Mouse (Mus musculus) olfactory bulb, adult 2 months (tissue): ENCODE results near the gene Ptpn11. TPM values are rescaled to one million over a fixed set of nuclear protein-coding genes. Genes with fewer than 3 reads are reported as not detected.

Experiments
- H3K27ac ChIP-seq: fragments of 200-500 bp; 2 replicates; pipeline ENCODE4 v1.5.1; 2012; ENCODE audit warnings: low read depth, low read length; ENCODE audit not compliant: insufficient read depth
- H3K4me1 ChIP-seq: fragments of 200-500 bp; 2 replicates; pipeline ENCODE4 v1.6.1; 2012; ENCODE audit warnings: low read length; ENCODE audit not compliant: control insufficient read depth, insufficient read depth
- H3K4me3 ChIP-seq: fragments of 200-500 bp; 2 replicates; pipeline ENCODE4 v1.5.1; 2012; ENCODE audit warnings: mild to moderate bottlenecking, low read depth, low read length, moderate library complexity; ENCODE audit not compliant: insufficient read depth
- CTCF ChIP-seq: fragments of 200-500 bp; IDR thresholded peaks from 2 replicates; pipeline ENCODE4 v1.5.1; 2012; ENCODE audit warnings: low read depth, mild to moderate bottlenecking, low read length, moderate library complexity; ENCODE audit not compliant: insufficient read depth
- POLR2A ChIP-seq: fragments of 200-500 bp; IDR thresholded peaks from 2 replicates; pipeline ENCODE4 v1.6.1; 2012; ENCODE audit warnings: mild to moderate bottlenecking, low read depth, low read length, moderate library complexity; ENCODE audit not compliant: insufficient read depth
- WGBS: fragments of 180-500 bp; shearing (Covaris S2); methylation state at CpG from one replicate; pipeline ENCODE4 v1.1.7; 2018; 5-methylcytosine and 5-hydroxymethylcytosine counted together
- polyA plus RNA-seq: library from polyadenylated mRNA; stranded (reverse); fragments of >200 nt; gene quantifications from 2 replicates; pipeline ENCODE4 v1.2.4, GENCODE M21; 2012; ENCODE audit warnings: low replicate concordance; ENCODE audit not compliant: missing spikeins, insufficient read depth, insufficient read length

The Ptpn11 gene
- polyA plus RNA-seq, 1 experiment, result not detected

DNA sequence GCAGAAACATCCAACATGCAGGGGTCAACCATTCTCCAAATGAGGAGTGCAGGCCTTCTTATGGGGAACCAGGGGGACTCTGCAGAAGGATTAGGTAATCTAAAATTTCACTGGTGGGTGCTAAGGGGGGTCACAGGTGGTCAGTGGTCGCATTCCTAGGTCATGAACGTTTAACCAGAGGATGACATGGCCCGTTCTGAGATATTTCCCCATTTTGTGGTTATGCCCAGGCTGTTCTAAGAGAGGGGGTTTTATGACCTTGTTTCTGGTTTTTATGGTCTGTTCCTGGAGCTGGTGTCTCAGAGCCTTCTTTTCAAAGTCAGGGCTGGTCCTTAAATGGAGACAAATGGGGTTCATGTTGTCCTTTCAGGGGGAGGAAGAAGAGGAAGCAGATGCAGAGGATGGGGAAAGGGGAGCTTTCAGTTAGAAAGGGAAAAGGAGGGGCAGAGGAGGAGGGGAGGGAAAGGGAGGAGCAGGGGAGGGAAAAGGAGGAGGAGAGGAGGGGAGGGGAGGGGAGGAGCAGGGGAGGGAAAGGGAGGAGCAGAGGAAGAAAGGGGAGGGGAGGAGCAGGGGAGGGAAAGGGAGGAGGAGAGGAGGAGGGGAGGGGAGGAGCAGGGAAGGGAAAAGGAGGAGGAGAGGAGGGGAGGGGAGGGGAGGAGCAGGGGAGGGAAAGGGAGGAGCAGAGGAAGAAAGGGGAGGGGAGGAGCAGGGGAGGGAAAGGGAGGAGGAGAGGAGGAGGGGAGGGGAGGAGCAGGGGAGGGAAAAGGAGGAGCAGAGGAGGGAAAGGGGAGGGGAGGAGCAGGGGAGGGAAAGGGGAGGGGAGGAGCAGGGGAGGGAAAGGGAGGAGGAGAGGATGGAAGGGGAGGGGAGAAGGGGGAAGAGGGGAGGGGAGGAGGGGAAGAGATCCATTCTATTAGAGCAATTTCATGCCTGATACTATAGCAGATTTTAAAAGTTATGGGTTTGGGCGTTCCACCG is 66.7 kb downstream of the Ptpn11 start:
- no peaks in the 10 kb centered on the region for H3K4me1 ChIP-seq
- H3K4me3 ChIP-seq, result no peak overlapping the region
- TF ChIP-seq CTCF, result no peak
- no peak for TF ChIP-seq POLR2A
- H3K27ac ChIP-seq, result no peak overlapping the region
- whole genome bisulfite sequencing, result 84% methylated on average over 5 of the region's 5 CpGs

DNA sequence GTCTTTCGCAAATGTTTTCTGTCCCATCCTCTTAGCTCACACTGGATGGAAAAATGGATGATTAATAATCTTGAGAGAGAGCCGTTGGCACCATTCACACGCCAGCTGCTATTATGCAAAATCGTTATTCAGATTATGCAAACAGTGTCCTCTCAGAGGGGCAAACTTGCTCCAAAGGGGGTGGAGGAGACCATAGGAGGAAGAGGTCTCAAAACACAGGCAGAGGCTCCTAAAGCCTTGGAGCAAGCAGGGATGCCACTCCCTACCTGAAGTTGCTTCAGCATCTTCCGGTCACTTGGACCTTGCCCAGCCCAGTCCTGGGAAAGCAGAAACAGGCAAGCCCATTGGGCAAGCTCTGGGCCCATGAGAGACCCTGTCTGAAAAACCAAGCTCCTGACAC is 67.8 kb downstream of the Ptpn11 start:
- no peak overlapping the region for H3K27ac ChIP-seq
- no peak overlapping the region for H3K4me3 ChIP-seq
- no peaks in the 10 kb centered on the region for H3K4me1 ChIP-seq
- 75% methylated on average over 5 of the region's 5 CpGs for WGBS
- TF ChIP-seq CTCF (no peak), POLR2A (no peak)

DNA sequence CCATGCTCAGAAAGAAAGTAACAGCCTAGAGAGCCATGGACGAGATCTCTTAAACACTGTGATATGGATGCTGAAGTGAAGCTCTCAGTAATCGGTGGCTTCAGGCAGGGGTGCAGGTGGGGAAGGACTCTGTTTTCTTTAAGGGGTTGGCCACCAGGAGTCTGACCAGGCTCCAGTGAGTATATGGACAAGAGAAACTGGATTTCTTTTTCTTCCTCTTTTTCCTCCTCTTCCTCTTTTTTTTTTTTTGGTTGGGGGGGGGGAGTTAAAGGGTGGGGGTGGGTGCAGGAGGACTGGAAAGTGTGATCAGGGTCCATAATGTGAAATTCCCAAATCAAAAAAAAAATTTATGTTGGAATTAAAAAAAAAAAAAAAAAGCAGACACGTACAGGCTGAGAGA is 68.6 kb downstream of the Ptpn11 start:
- Histone ChIP-seq H3K27ac (no peak overlapping the region), H3K4me3 (no peak overlapping the region), H3K4me1 (no peaks in the 10 kb centered on the region)
- TF ChIP-seq POLR2A (no peak), CTCF (no peak)
- 88% methylated on average over 3 of the region's 3 CpGs for WGBS

DNA sequence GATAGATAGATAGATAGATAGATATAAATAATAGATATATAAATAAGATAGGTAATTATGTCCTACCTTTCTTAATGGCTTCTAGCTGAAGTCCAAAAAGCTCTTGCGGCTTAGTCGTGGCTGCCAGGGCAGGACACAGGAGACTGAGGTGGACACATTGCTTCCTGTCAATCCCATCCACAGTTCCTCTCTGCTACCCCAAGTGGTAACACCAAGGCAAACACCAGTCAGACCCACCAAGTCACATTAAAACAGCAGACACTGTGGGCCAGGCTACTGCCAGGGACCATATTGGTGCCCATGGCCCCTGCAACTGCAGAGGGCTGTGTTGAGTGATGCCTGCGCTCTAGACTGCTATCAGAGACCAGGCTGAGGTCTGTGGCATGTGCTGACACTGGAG is 69.2 kb downstream of the Ptpn11 start:
- Histone ChIP-seq H3K27ac (no peak overlapping the region), H3K4me1 (no peaks in the 10 kb centered on the region), H3K4me3 (no peak overlapping the region)
- 96% methylated on average over 3 of the region's 3 CpGs for WGBS
- TF ChIP-seq CTCF (no peak), POLR2A (no peak)

DNA sequence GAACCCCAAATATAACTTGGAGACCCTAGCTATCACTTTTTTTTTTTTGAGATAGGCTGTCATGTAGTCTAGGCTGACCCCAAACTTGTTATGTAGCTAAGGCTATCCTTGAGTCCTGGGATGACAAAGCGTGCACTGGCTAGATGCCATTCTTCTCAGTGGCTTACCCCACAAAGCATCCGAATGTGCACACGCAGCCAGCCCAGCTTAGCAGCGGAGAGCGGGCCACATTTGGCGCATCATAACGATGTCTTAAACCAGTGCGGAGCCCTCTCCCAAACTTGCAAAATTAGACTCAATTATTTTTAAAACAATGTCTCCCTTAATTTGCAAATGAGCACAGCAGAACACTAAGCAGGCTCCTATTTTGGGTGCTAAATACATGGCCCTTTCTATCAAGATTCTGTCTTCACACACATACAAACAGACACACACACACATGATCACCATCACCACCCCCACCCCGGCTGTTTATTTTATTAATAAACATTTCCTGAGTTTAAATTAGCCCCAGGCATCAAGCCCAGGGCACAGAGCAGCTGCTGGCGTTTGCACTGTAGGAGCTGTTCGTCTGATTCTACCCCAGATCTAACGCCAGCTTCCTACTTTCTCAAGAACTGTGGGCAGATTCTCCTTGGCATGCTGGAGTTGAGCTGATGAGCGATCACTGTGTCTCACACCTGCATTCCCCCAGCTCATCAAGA is 71.7 kb downstream of the Ptpn11 start:
- WGBS, result 37% methylated on average over 13 of the region's 13 CpGs
- TF ChIP-seq POLR2A (no peak), CTCF (no peak)
- Histone ChIP-seq H3K4me3 (no peak overlapping the region), H3K4me1 (peaks cover 7% of the 10 kb centered on the region), H3K27ac (no peak overlapping the region)

DNA sequence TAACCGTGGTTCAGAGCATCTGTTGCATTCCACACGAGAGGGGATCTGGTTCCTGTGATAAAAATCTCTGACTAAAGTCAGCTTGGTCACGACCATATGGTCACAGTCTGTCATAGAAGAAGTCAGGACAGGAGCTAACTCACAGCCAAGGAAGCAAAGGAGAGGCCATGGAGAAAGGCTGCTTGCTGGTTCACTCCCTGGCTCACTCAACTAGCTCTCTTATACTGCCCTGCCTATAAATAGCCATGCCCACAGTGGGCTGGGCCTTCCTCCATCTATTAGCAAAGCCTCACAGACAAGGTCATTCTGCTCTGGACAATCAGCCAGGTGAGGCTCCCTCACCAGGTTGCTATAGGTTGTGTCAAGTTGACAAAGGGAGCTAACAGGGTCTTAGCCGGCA is 72.9 kb downstream of the Ptpn11 start:
- H3K27ac ChIP-seq, result no peak overlapping the region
- TF ChIP-seq CTCF (no peak), POLR2A (no peak)
- no peak overlapping the region for H3K4me3 ChIP-seq
- 89% methylated on average over 4 of the region's 4 CpGs for WGBS
- H3K4me1 ChIP-seq, result peaks cover 13% of the 10 kb centered on the region

DNA sequence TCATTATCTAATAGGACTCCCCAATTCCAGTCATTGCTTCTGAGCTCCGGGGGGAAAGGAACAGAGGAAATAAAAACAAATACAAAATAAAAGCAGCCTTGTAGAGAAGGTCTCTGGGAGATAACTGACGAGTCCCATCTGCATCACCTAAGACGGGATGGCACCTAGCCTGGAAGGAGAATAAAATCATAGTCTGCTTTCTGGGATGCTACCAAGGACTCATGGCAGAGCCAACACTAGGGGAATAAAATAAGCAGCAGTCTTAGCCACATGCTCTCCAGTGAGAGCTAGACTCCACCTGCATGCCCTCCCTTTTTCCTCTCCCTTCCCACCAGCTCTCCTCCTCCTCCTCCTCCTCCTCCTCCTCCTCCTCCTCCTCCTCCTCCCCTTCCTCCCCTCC is 74.3 kb downstream of the Ptpn11 start:
- Histone ChIP-seq H3K27ac (no peak overlapping the region), H3K4me1 (peaks cover 18% of the 10 kb centered on the region), H3K4me3 (no peak overlapping the region)
- 76% methylated on average over 3 of the region's 3 CpGs for WGBS
- TF ChIP-seq CTCF (no peak), POLR2A (no peak)

DNA sequence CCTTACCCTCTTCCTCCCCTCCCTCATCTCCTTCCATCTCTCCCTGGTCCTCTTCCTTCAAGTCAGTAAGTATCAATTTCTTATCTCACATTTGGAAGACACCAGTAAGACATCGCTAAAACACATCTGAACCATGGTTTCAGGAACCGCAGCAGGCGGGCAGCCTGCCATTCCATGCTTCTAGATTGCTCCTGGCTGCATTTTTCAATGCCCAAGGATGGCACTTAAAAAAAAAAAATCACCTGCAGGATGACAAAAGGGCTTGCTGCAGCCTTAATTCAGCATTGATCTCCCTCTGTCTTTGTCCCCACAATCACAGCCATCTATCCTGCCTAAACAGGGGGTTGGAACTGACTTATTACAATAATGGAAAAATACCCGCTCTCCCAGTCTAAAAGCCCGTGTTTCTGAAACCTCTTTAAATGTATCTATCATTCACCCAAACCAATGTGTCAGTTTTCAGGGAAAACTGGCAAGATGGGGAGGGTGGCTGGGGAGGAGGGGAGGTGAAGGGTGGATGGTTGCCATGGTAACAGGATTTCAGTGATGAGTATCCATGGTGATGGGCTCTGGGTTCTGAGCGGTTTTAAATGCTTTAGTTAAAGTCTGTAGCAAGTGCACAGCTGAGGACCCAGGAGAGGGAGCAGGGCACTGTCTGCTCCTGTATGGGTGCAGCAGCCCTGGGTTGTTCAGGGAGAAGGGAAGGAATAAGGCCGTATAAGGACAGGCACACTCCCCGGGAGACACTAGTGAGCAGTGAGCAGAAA is 75.6 kb downstream of the Ptpn11 start:
- Histone ChIP-seq H3K4me1 (peaks cover 20% of the 10 kb centered on the region), H3K27ac (no peak overlapping the region), H3K4me3 (no peak overlapping the region)
- 38% methylated on average over 8 of the region's 8 CpGs for WGBS
- TF ChIP-seq POLR2A (no peak), CTCF (no peak)
